Mouse (Mus musculus) hematopoietic multipotent progenitor cell, adult 10-12 weeks (in vitro differentiated cells): ENCODE data around the gene Ifna1. TPM values are rescaled to one million over a fixed set of nuclear protein-coding genes. Genes with fewer than 3 reads are reported as not detected.

ENCODE experiments used
- polyA plus RNA-seq: library from polyadenylated mRNA; stranded (reverse); fragments of >175 nt; gene quantifications from 2 replicates; pipeline ENCODE4 v1.2.3, GENCODE M21; 2012; ENCODE audit warnings: low replicate concordance

Gene Ifna1
- polyA plus RNA-seq, result not detected in 2 replicates

GRCm38 (mm10) chr4:88849698-88850097 lies at the start of gene Ifna1:
TSS of gene Ifna1 (plus strand) at chr4:88850087.

GRCm38 (mm10) chr4:88802954-88803353 lies 46.9 kb upstream of the Ifna1 start, which contains the start of gene Gm13287:
TSS of gene Gm13287 (plus strand) at chr4:88803254.

GRCm38 (mm10) chr4:88805231-88805630 lies 44.7 kb upstream of the Ifna1 start, which contains the start of gene Gm13288:
TSS of gene Gm13288 (plus strand) at chr4:88805531.

GRCm38 (mm10) chr4:88815928-88816327 lies 34.0 kb upstream of the Ifna1 start, which contains the start of gene Ifna7:
TSS of gene Ifna7 (plus strand) at chr4:88816228.

GRCm38 (mm10) chr4:88819659-88820058 lies 30.2 kb upstream of the Ifna1 start, which contains the start of gene Ifna11:
TSS of gene Ifna11 (plus strand) at chr4:88819959.

GRCm38 (mm10) chr4:88827116-88827515 lies 22.8 kb upstream of the Ifna1 start, which contains the start of gene Ifna6:
TSS of gene Ifna6 (plus strand) at chr4:88827416.

GRCm38 (mm10) chr4:88835225-88835624 lies 14.7 kb upstream of the Ifna1 start, which contains the start of gene Ifna5:
TSS of gene Ifna5 (plus strand) at chr4:88835525.

GRCm38 (mm10) chr4:88841438-88841911 lies 8.4 kb upstream of the Ifna1 start, which contains the start of gene Ifna4:
TSS of gene Ifna4 (plus strand) at chr4:88841861.

GRCm38 (mm10) chr4:88880101-88880500 lies 30.2 kb downstream of the Ifna1 start, which contains the start of gene Ifne:
TSS of gene Ifne (minus strand) at chr4:88880201.

Other genes with a start within 250 kb of the Ifna1 start
- gene Ifna12, start 246.7 kb upstream of the Ifna1 start, polyA plus RNA-seq, result not detected in 2 replicates
- gene C87499, start 215.7 kb upstream of the Ifna1 start, polyA plus RNA-seq, result not detected in 2 replicates
- gene Ifna13, start 205.6 kb upstream of the Ifna1 start, polyA plus RNA-seq, result not detected in 2 replicates
- gene Ifna16, start 173.2 kb upstream of the Ifna1 start, polyA plus RNA-seq, result not detected in 2 replicates
- gene Ifna2, start 166.2 kb upstream of the Ifna1 start, polyA plus RNA-seq, result not detected in 2 replicates
- gene Ifnab, start 158.7 kb upstream of the Ifna1 start, polyA plus RNA-seq, result not detected in 2 replicates
- 0.11 and 0.58 TPM in 2 replicates for gene Gm26566, start 128.3 kb upstream of the Ifna1 start, polyA plus RNA-seq
- gene Klhl9, start 127.6 kb upstream of the Ifna1 start, polyA plus RNA-seq, result 6.5 and 7.8 TPM in 2 replicates
- gene Gm13271, start 95.2 kb upstream of the Ifna1 start, polyA plus RNA-seq, result not detected in 2 replicates
- gene Gm13283, start 90.0 kb upstream of the Ifna1 start, polyA plus RNA-seq, result not detected in 2 replicates
- not detected in 2 replicates for gene Gm13290, start 76.3 kb upstream of the Ifna1 start, polyA plus RNA-seq
- not detected in 2 replicates for gene Gm13289, start 73.2 kb upstream of the Ifna1 start, polyA plus RNA-seq
- gene Gm13272, start 70.2 kb upstream of the Ifna1 start, polyA plus RNA-seq, result not detected in 2 replicates
- gene Ifnz, start 68.0 kb upstream of the Ifna1 start, polyA plus RNA-seq, result not detected in 2 replicates
- gene Gm13276, start 64.4 kb upstream of the Ifna1 start, polyA plus RNA-seq, result not detected in 2 replicates
- gene Gm13277, start 61.5 kb upstream of the Ifna1 start, polyA plus RNA-seq, result not detected in 2 replicates
- not detected in 2 replicates for gene Gm13278, start 58.5 kb upstream of the Ifna1 start, polyA plus RNA-seq
- gene Gm13275, start 55.6 kb upstream of the Ifna1 start, polyA plus RNA-seq, result not detected in 2 replicates
- gene Gm13279, start 52.7 kb upstream of the Ifna1 start, polyA plus RNA-seq, result not detected in 2 replicates
- gene Gm13285, start 50.4 kb upstream of the Ifna1 start, polyA plus RNA-seq, result not detected in 2 replicates
- not detected in 2 replicates for gene Gm13287, start 46.8 kb upstream of the Ifna1 start, polyA plus RNA-seq
- not detected in 2 replicates for gene Gm13288, start 44.6 kb upstream of the Ifna1 start, polyA plus RNA-seq
- gene Ifna7, start 33.9 kb upstream of the Ifna1 start, polyA plus RNA-seq, result not detected in 2 replicates
- gene Ifna11, start 30.1 kb upstream of the Ifna1 start, polyA plus RNA-seq, result not detected in 2 replicates
- not detected in 2 replicates for gene Ifna6, start 22.7 kb upstream of the Ifna1 start, polyA plus RNA-seq
- gene Ifna5, start 14.6 kb upstream of the Ifna1 start, polyA plus RNA-seq, result not detected in 2 replicates
- gene Ifna4, start 8.2 kb upstream of the Ifna1 start, polyA plus RNA-seq, result not detected in 2 replicates
- not detected in 2 replicates for gene Ifne, start 30.1 kb downstream of the Ifna1 start, polyA plus RNA-seq